Mouse (Mus musculus): Measurements from ENCODE around the gene Nxn.

Nxn gene

DNA sequence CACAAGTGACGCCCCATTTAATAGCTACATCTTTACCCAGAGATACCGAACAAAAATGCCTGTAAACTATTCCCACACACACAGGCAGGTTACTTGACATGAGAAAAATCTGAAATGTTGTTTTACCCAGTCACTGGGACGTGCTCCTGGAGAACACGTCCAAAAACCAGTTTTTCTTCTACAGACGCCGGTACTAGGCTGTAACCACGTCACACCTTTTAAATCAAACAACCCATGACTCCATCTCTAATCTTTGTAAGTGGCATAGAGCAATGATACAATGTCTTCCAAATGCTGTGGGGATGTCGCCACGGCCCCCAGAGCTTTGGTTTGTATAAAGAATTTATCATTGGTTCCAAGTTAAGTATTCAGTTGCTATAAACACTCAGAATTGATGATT lies 61.7 kb downstream of the Nxn start:
- CTCF ChIA-PET: interaction anchor here in 2 of 4 experiments (0.6 to 1.6 kb wide), 3 partner anchors 13 to 120 kb away, joined by 3 to 5 read pairs (median 3); partner anchors contain the start of genes Dbil5 (in 1 of the 2) and Gemin4 (in 1 of the 2)
- POLR2A ChIA-PET: interaction anchor here in 3 of 4 experiments (0.7 to 2.8 kb wide), 13 partner anchors 9 to 106 kb away, joined by 3 to 20 read pairs (median 4); no protein-coding TSS in a partner anchor

DNA sequence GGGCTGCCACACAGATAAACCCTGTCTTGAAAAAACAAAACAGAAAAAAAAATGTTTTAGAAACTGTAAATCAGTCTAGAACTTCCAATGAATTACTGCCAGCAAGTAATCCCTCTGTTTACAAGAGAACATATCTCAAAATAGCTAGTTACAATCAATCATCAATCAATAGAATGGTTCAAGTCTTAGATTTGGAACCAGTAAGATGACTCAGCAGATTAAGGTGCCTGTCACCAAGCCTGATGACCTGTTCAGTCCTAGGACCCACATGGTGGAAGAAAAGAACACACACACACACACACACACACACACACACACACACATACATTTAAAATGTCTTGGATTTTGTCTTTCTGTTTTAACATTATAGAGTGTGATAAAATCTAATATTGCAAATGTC lies 62.7 kb downstream of the Nxn start:
- CTCF ChIA-PET: interaction anchor here in 1 of 4 experiments (0.6 kb wide), 1 partner anchor 46 kb away, joined by 3 read pairs; no protein-coding TSS in a partner anchor
- POLR2A ChIA-PET: interaction anchor here (0.7 to 2.8 kb wide), 6 partner anchors 9 to 118 kb away, joined by 3 to 20 read pairs (median 3); partner anchors contain the start of genes Dbil5 (in 1 of the 4) and Gemin4 (in 1 of the 4)

DNA sequence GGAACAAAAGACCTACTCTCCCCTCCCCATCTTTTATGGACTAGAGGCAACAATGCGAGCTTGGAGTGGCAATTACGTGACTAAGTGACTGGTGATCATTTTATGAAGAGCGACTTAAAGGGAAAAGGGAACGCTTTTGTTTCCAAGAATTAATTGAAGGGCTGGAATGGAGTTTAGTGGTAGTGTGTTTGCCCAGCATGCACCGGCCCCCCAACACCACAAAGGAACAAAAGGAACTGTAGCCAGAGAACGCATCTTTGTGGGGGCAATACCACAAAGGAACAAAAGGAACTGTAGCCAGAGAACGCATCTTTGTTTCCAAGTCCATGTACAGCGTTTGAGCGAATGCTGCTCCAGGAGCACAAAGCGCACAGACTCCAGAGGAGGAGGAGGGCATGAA lies 64.0 kb downstream of the Nxn start:
- CTCF ChIA-PET: no interaction called here

GRCm38 (mm10) chr11:76332240-76332639 lies 66.7 kb downstream of the Nxn start:
- ChIA-PET POLR2A (interaction anchor here in 2 of 4 experiments (0.6 to 1.5 kb wide), 7 partner anchors 9 to 323 kb away, joined by 3 to 6 read pairs (median 3); no protein-coding TSS in a partner anchor), CTCF (interaction anchor here in 2 of 4 experiments (0.6 kb wide), 4 partner anchors 34 to 661 kb away, joined by 3 to 6 read pairs (median 4); no protein-coding TSS in a partner anchor)

More for the DNA sequence above, 64.0 kb downstream of the Nxn start:
- POLR2A ChIA-PET: interaction anchor here in 2 of 4 experiments (1.0 to 1.8 kb wide), 5 partner anchors 14 to 117 kb away, joined by 3 to 6 read pairs (median 3); partner anchors contain the start of genes Dbil5 (in 1 of the 2) and Gemin4 (in 1 of the 2)

DNA sequence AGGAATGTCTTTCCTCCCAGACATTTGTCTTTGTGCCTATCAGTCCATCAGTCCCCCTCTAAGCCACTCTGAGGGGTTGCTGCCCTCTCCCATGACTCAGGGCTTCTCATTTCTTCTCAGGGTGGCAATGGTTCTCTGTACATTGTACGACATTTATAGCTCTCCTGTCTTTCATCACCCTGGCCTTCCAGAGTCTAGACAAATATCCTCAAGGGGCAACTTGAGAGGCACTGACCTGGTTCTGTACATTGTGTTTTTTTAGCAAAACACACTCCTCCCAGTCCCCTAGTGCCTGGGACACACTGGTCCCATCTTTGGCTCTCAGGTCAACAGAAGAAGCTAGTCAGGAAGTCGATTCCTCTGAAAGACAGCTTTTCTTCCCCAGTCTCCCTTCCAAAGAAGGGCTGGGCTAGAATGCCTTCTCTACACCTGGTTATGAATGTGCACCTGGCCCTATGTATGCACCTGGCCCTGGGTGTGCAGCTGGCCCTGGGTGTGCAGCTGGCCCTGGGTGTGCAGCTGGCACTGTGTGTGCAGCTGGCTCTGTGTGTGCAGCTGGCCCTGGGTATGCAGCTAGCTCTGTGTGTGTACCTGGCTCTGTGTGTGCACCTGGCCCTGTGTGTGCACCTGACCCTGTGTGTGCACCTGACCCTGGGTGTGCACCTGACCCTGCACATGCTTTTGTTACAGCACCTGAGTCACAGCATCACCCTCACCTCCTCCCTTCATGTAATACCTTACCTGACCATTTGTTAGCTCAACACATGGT lies 70.2 kb downstream of the Nxn start:
- ChIA-PET CTCF (no interaction called here), POLR2A (interaction anchor here in 3 of 4 experiments (0.6 to 3.8 kb wide), 17 partner anchors 8 to 63 kb away, joined by 3 to 14 read pairs (median 4); no protein-coding TSS in a partner anchor)

DNA sequence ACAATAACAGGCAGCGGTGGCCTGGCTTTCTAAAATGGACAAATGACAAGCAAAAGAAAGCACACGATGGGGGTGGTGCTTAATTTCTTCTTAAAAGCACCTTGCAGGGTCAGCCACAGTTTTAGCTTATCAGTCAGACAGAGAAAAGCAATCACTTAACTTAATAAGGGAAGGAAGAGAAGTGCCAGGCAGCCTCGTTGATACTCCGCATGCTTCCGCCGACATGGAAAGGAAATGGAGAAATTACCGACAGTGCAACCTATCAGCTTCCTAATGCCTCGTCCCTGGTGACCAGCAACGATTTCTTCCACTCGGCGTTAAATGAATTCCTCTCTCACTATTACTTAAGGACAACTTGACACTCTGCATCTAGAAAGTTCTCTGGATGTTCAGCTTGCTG lies 70.9 kb downstream of the Nxn start:
- CTCF ChIA-PET: interaction anchor here in 2 of 4 experiments (0.6 to 0.7 kb wide), 3 partner anchors 22 to 1907 kb away, joined by 3 to 4 read pairs (median 3); no protein-coding TSS in a partner anchor
- POLR2A ChIA-PET: interaction anchor here in 3 of 4 experiments (0.6 to 3.8 kb wide), 19 partner anchors 8 to 409 kb away, joined by 3 to 14 read pairs (median 4); no protein-coding TSS in a partner anchor

DNA sequence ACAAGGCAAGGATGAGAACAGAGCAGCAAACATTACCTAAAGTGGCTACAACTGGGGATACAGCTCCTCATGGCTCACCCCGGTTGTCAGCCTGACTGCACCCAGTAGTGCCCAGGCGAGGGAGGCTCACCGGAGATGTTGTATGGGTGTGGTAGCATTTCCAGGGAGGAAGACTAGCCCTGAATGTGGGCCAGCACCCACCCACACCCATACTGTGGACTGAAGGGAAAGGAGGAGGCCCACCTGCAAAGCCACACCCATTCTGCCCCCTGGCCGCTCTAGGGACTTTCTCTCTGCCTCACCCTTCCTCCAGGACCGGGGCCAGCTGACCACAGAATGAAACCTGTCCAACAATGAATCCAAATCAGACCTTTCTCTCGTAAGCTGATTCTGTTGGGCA lies 72.3 kb downstream of the Nxn start:
- ChIA-PET POLR2A (interaction anchor here in 2 of 4 experiments (0.9 to 3.8 kb wide), 11 partner anchors 9 to 80 kb away, joined by 3 to 14 read pairs (median 5); no protein-coding TSS in a partner anchor), CTCF (interaction anchor here in 1 of 4 experiments (1.3 kb wide), 1 partner anchor 9 kb away, joined by 3 read pairs; no protein-coding TSS in a partner anchor)

DNA sequence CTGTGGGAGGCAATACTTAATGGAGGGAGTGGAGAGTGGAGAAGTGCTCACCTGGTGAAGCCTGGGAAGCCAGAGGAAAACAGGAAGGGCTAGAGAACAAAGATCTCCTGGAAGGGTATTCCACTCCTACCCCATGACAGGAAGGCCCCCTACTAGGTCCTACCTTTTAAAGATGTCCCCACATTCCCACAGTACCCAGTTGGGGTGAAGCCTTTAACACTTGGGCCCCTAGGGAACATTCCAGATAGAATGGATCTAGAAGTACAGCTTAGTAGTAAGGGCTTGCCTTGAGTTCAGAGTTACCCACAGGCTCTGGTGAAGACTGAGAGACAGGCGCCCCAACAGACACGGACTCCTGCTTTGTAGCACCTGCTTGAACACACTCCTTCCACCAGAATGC lies 72.9 kb downstream of the Nxn start:
- CTCF ChIA-PET: interaction anchor here in 1 of 4 experiments (1.3 kb wide), 1 partner anchor 9 kb away, joined by 3 read pairs; no protein-coding TSS in a partner anchor
- POLR2A ChIA-PET: interaction anchor here in 2 of 4 experiments (0.9 to 3.8 kb wide), 8 partner anchors 16 to 80 kb away, joined by 3 to 14 read pairs (median 5); no protein-coding TSS in a partner anchor

DNA sequence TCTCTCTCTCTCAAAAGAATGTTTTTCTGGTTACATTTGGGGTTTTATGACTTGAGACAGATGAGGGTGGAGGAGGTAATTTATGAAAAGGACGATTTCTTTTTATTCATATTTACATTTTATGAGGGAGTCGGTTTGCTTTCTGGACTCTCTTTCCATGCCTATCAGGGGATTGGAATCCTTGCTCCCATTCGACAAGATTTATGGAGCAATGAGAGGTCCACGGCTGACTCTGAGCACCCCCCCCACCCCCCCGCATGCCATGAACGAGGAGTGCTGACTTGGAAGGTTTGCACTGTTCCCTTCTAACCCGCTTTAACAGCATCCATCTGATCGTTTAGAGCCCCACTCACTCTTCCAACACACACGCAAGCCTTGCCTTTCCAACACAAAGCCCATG lies 74.1 kb downstream of the Nxn start:
- ChIA-PET POLR2A (interaction anchor here in 1 of 4 experiments (1.1 to 1.2 kb wide), 2 partner anchors 13 to 24 kb away, joined by 3 to 4 read pairs; no protein-coding TSS in a partner anchor), CTCF (no interaction called here)

DNA sequence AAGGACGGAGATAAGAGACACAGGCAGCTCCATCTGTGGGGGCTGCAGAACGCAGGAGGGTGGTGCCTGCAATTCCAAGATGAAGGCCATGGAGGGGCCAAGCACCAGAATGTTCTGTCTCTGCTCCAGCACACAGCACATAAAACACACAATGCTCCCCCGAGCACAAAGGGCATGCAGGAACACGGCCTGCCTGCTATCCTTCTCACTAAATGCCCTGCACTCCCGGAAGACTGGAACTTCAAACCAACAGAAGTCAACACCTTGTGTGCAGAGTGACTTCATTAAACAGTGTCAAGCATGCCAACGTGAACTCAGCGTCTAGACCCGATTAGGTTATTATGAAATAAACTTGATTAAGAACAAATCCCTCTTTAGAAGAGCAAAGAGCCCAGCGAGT lies 74.7 kb downstream of the Nxn start:
- CTCF ChIA-PET: no interaction called here
- POLR2A ChIA-PET: interaction anchor here in 2 of 4 experiments (0.6 to 1.4 kb wide), 6 partner anchors 12 to 64 kb away, joined by 3 to 4 read pairs (median 3); no protein-coding TSS in a partner anchor

GRCm38 (mm10) chr11:76322939-76323338 lies 76.0 kb downstream of the Nxn start:
- CTCF ChIA-PET: interaction anchor here in 1 of 4 experiments (0.7 kb wide), 1 partner anchor 101 kb away, joined by 7 read pairs; no protein-coding TSS in a partner anchor
- POLR2A ChIA-PET: interaction anchor here in 2 of 4 experiments (0.8 to 1.4 kb wide), 6 partner anchors 9 to 65 kb away, joined by 3 to 5 read pairs (median 3); no protein-coding TSS in a partner anchor

GRCm38 (mm10) chr11:76322081-76322480 lies 76.9 kb downstream of the Nxn start:
- ChIA-PET CTCF (no interaction called here), POLR2A (interaction anchor here in 2 of 4 experiments (0.6 to 3.5 kb wide), 9 partner anchors 12 to 644 kb away, joined by 3 to 13 read pairs (median 8); no protein-coding TSS in a partner anchor)

DNA sequence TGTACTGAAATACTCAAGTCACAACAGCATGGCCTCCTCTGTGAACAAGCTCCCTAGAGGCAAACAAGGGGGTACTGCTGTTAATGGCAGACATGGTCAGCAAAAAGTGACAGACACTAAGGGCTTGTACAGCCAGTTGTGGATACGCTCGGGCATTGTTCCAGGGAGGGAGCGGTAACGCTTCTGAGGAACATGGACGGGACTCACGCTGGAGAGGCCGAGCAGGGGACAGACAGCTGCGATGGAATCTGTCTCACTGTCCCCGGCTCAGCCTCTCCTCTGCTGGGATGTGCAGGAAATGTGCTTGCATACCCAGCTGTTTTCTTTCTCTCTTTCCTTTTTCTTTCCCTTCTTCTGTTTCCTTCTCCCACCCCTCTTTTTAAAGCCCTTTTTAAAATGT lies 78.5 kb downstream of the Nxn start:
- CTCF ChIA-PET: interaction anchor here in 3 of 4 experiments (0.6 to 1.3 kb wide), 4 partner anchors 67 to 623 kb away, joined by 3 to 10 read pairs (median 6); no protein-coding TSS in a partner anchor
- POLR2A ChIA-PET: interaction anchor here (0.6 to 3.5 kb wide), 24 partner anchors 8 to 163 kb away, joined by 3 to 14 read pairs (median 4); no protein-coding TSS in a partner anchor

- ChIA-PET CTCF (interaction anchor here in 1 of 4 experiments (0.6 kb wide), 1 partner anchor 350 kb away, joined by 10 read pairs; no protein-coding TSS in a partner anchor), POLR2A (interaction anchor here (0.6 to 3.5 kb wide), 27 partner anchors 9 to 163 kb away, joined by 3 to 14 read pairs (median 4); no protein-coding TSS in a partner anchor)
These were observed 79.1 kb downstream of the Nxn start for GRCm38 (mm10) chr11:76319714-76320435.

DNA sequence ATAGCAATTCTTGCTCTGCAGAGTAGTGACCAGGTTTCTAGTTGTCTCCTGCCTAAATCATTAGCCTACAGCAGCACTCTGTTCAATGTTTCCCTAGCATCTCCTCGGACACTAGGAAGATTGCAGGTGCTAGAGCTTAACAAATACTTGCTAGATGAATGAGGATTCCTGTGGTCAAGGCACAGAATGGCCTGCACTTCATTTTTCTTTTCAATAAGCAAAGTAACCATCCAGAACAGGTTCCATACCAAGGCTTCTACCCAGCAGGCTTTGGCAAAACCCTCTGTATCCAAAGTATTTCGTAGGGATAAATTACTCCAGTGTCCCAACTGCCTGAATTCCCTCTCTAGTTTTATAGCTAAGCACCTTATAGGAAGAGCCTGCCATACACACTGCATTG lies 81.0 kb downstream of the Nxn start:
- CTCF ChIA-PET: interaction anchor here in 1 of 4 experiments (0.9 to 1.8 kb wide), 2 partner anchors 8 to 69 kb away, joined by 3 to 7 read pairs; no protein-coding TSS in a partner anchor
- POLR2A ChIA-PET: interaction anchor here in 3 of 4 experiments (0.6 to 2.5 kb wide), 7 partner anchors 9 to 1597 kb away, joined by 3 to 9 read pairs (median 3); no protein-coding TSS in a partner anchor

GRCm38 (mm10) chr11:76315785-76316444 lies 83.0 kb downstream of the Nxn start:
- POLR2A ChIA-PET: interaction anchor here in 3 of 4 experiments (0.7 to 2.6 kb wide), 14 partner anchors 8 to 83 kb away, joined by 3 to 10 read pairs (median 3); partner anchors contain the start of gene Nxn (in 1 of the 3)
- CTCF ChIA-PET: interaction anchor here in 1 of 4 experiments (0.6 to 1.3 kb wide), 2 partner anchors 98 to 138 kb away, joined by 3 to 5 read pairs; no protein-coding TSS in a partner anchor

GRCm38 (mm10) chr11:76314741-76315140 lies 84.2 kb downstream of the Nxn start:
- ChIA-PET POLR2A (interaction anchor here in 1 of 4 experiments (2.6 kb wide), 1 partner anchor 16 kb away, joined by 10 read pairs; no protein-coding TSS in a partner anchor), CTCF (interaction anchor here in 1 of 4 experiments (0.7 kb wide), 1 partner anchor 25 kb away, joined by 4 read pairs; no protein-coding TSS in a partner anchor)

All from embryonic stem cell, embryonic (primary cell).